Mouse (Mus musculus): Measurements from ENCODE around the gene Olfr1009. TPM values are rescaled to one million over a fixed set of nuclear protein-coding genes. Genes with fewer than 3 reads are reported as not detected.
"Not testable (repeated sequence)": the region's sequence is repeated elsewhere in the genome, so short reads cannot be mapped to it uniquely, and the experiment has no call there.

The Olfr1009 gene
- polyA plus RNA-seq (2014; fragmentation: Nextera tagmentation; extraction: Ambion mirVana) = not detected in 2 replicates

- H3K4me1 ChIP-seq (ENCODE audit: control insufficient read depth in 2 of 2, insufficient read depth in 2 of 2, low read length in 2 of 2) = no peaks in the 10 kb centered on the region
- H3K4me2 ChIP-seq (ENCODE audit: low read length) = no peak within 1 kb of the TSS
- H3K9ac ChIP-seq (ENCODE audit: low read length) = no peak within 1 kb of the TSS
- 67% methylated on average over 1 of the region's 1 CpGs for WGBS
- no peak within 1 kb of the TSS for H3K27ac ChIP-seq (replicated peaks in 1 of 2; ENCODE audit: control insufficient read depth in 1 of 2, insufficient read depth in 1 of 2, low read depth in 2 of 2, low read length in 2 of 2)
- H3K9me3 ChIP-seq (ENCODE audit: control insufficient read depth, low read length) = no peaks in the 10 kb centered on the region; the same call in 1 of the 2 replicates
- no peaks in the 10 kb centered on the region for H3K27me3 ChIP-seq (ENCODE audit: control insufficient read depth, insufficient read depth, low read length)
- H3K36me3 ChIP-seq (ENCODE audit: control insufficient read depth, insufficient read depth, low read length) = no peaks in the 10 kb centered on the region
- ATAC-seq (ENCODE audit: insufficient number of reproducible peaks, insufficient read depth, low FRiP score, low read depth) = no peak
- H3K4me3 ChIP-seq (ENCODE audit: control insufficient read depth in 1 of 2, insufficient read depth in 1 of 2, low read depth in 1 of 2, low read length in 2 of 2) = no peak within 1 kb of the TSS
Measured at GRCm38 (mm10) chr2:85715119-85715518, at the start of gene Olfr1009. Olfr1009 (plus strand) TSS chr2:85715419.

- Histone ChIP-seq H3K27ac (replicated peaks in 1 of 2; ENCODE audit: control insufficient read depth in 1 of 2, insufficient read depth in 1 of 2, low read depth in 2 of 2, low read length in 2 of 2) (no peak within 1 kb of the TSS), H3K4me1 (ENCODE audit: control insufficient read depth in 2 of 2, insufficient read depth in 2 of 2, low read length in 2 of 2) (no peaks in the 10 kb centered on the region), H3K27me3 (ENCODE audit: control insufficient read depth, insufficient read depth, low read length) (no peaks in the 10 kb centered on the region), H3K9ac (ENCODE audit: low read length) (no peak within 1 kb of the TSS), H3K4me2 (ENCODE audit: low read length) (no peak within 1 kb of the TSS), H3K4me3 (ENCODE audit: control insufficient read depth in 1 of 2, insufficient read depth in 1 of 2, low read depth in 1 of 2, low read length in 2 of 2) (no peak within 1 kb of the TSS), H3K9me3 (ENCODE audit: control insufficient read depth, low read length) (no peaks in the 10 kb centered on the region), H3K36me3 (ENCODE audit: control insufficient read depth, insufficient read depth, low read length) (no peaks in the 10 kb centered on the region)
- ATAC-seq (ENCODE audit: insufficient number of reproducible peaks, insufficient read depth, low FRiP score, low read depth) = no peak
Measured at GRCm38 (mm10) chr2:85678667-85679066, 36.6 kb upstream of the Olfr1009 start, which contains the start of gene Olfr1006. Olfr1006 (minus strand) TSS chr2:85678767.

GRCm38 (mm10) chr2:85689131-85689530 is 26.1 kb upstream of the Olfr1009 start, which contains the start of gene Olfr1008:
Olfr1008 (plus strand) TSS chr2:85689431.
- H3K4me1 ChIP-seq (ENCODE audit: control insufficient read depth in 2 of 2, insufficient read depth in 2 of 2, low read length in 2 of 2) = no peaks in the 10 kb centered on the region
- no peak within 1 kb of the TSS for H3K27ac ChIP-seq (replicated peaks in 1 of 2; ENCODE audit: control insufficient read depth in 1 of 2, insufficient read depth in 1 of 2, low read depth in 2 of 2, low read length in 2 of 2)
- no peaks in the 10 kb centered on the region for H3K27me3 ChIP-seq (ENCODE audit: control insufficient read depth, insufficient read depth, low read length)
- H3K9me3 ChIP-seq (ENCODE audit: control insufficient read depth, low read length) = 0 out of 2 replicates have a peak, but pooled peaks cover 2% of the 10 kb centered on the region
- no peak within 1 kb of the TSS for H3K9ac ChIP-seq (ENCODE audit: low read length)
- no peak within 1 kb of the TSS for H3K4me2 ChIP-seq (ENCODE audit: low read length)
- H3K36me3 ChIP-seq (ENCODE audit: control insufficient read depth, insufficient read depth, low read length) = no peaks in the 10 kb centered on the region
- no peak within 1 kb of the TSS for H3K4me3 ChIP-seq (ENCODE audit: control insufficient read depth in 1 of 2, insufficient read depth in 1 of 2, low read depth in 1 of 2, low read length in 2 of 2)
- no peak for ATAC-seq (ENCODE audit: insufficient number of reproducible peaks, insufficient read depth, low FRiP score, low read depth)

- H3K9ac ChIP-seq (ENCODE audit: low read length); H3K4me2 ChIP-seq (ENCODE audit: low read length); H3K4me1 ChIP-seq (ENCODE audit: control insufficient read depth in 2 of 2, insufficient read depth in 2 of 2, low read length in 2 of 2); H3K27ac ChIP-seq (replicated peaks in 1 of 2; ENCODE audit: control insufficient read depth in 1 of 2, insufficient read depth in 1 of 2, low read depth in 2 of 2, low read length in 2 of 2); H3K4me3 ChIP-seq (ENCODE audit: control insufficient read depth in 1 of 2, insufficient read depth in 1 of 2, low read depth in 1 of 2, low read length in 2 of 2); ATAC-seq (ENCODE audit: insufficient number of reproducible peaks, insufficient read depth, low FRiP score, low read depth); H3K27me3 ChIP-seq (ENCODE audit: control insufficient read depth, insufficient read depth, low read length); H3K36me3 ChIP-seq (ENCODE audit: control insufficient read depth, insufficient read depth, low read length); H3K9me3 ChIP-seq (ENCODE audit: control insufficient read depth, low read length): not testable (repeated sequence)
- 58% methylated on average over 2 of the region's 2 CpGs for WGBS
Measured at GRCm38 (mm10) chr2:85710680-85711079, 4.5 kb upstream of the Olfr1009 start.

- no peak for ATAC-seq (ENCODE audit: insufficient number of reproducible peaks, insufficient read depth, low FRiP score, low read depth)
Measured at GRCm38 (mm10) chr2:85711159-85711558, 4.1 kb upstream of the Olfr1009 start.

GRCm38 (mm10) chr2:85725793-85726192 is 10.6 kb downstream of the Olfr1009 start:
- no peak overlapping the region for H3K4me3 ChIP-seq (ENCODE audit: control insufficient read depth in 1 of 2, insufficient read depth in 1 of 2, low read depth in 1 of 2, low read length in 2 of 2)
- H3K9me3 ChIP-seq (ENCODE audit: control insufficient read depth, low read length) = no peaks in the 10 kb centered on the region
- no peak for ATAC-seq (ENCODE audit: insufficient number of reproducible peaks, insufficient read depth, low FRiP score, low read depth)
- no peaks in the 10 kb centered on the region for H3K36me3 ChIP-seq (ENCODE audit: control insufficient read depth, insufficient read depth, low read length)
- H3K4me1 ChIP-seq (ENCODE audit: control insufficient read depth in 2 of 2, insufficient read depth in 2 of 2, low read length in 2 of 2) = no peaks in the 10 kb centered on the region
- H3K27me3 ChIP-seq (ENCODE audit: control insufficient read depth, insufficient read depth, low read length) = no peaks in the 10 kb centered on the region
- no peak overlapping the region for H3K27ac ChIP-seq (replicated peaks in 1 of 2; ENCODE audit: control insufficient read depth in 1 of 2, insufficient read depth in 1 of 2, low read depth in 2 of 2, low read length in 2 of 2)
- 0 out of 2 replicates have a peak overlapping the region, but pooled peaks have one; percentile 16 for H3K4me2 ChIP-seq (ENCODE audit: low read length)
- WGBS = 14% methylated on average over 3 of the region's 3 CpGs
- H3K9ac ChIP-seq (ENCODE audit: low read length) = no peak overlapping the region

More at GRCm38 (mm10) chr2:85711159-85711558, 4.1 kb upstream of the Olfr1009 start:
- Histone ChIP-seq H3K36me3 (ENCODE audit: control insufficient read depth, insufficient read depth, low read length) (no peaks in the 10 kb centered on the region), H3K4me3 (ENCODE audit: control insufficient read depth in 1 of 2, insufficient read depth in 1 of 2, low read depth in 1 of 2, low read length in 2 of 2) (no peak overlapping the region), H3K9me3 (ENCODE audit: control insufficient read depth, low read length) (no peaks in the 10 kb centered on the region), H3K4me1 (ENCODE audit: control insufficient read depth in 2 of 2, insufficient read depth in 2 of 2, low read length in 2 of 2) (no peaks in the 10 kb centered on the region), H3K9ac (ENCODE audit: low read length) (no peak overlapping the region), H3K27me3 (ENCODE audit: control insufficient read depth, insufficient read depth, low read length) (no peaks in the 10 kb centered on the region), H3K27ac (replicated peaks in 1 of 2; ENCODE audit: control insufficient read depth in 1 of 2, insufficient read depth in 1 of 2, low read depth in 2 of 2, low read length in 2 of 2) (no peak overlapping the region), H3K4me2 (ENCODE audit: low read length) (no peak overlapping the region)
- whole genome bisulfite sequencing = 24% methylated on average over 1 of the region's 1 CpGs

GRCm38 (mm10) chr2:85753822-85754221 is 38.6 kb downstream of the Olfr1009 start:
- no peaks in the 10 kb centered on the region for H3K9me3 ChIP-seq (ENCODE audit: control insufficient read depth, low read length)
- no peak overlapping the region for H3K4me3 ChIP-seq (ENCODE audit: control insufficient read depth in 1 of 2, insufficient read depth in 1 of 2, low read depth in 1 of 2, low read length in 2 of 2)
- no peaks in the 10 kb centered on the region for H3K36me3 ChIP-seq (ENCODE audit: control insufficient read depth, insufficient read depth, low read length)
- no peaks in the 10 kb centered on the region for H3K27me3 ChIP-seq (ENCODE audit: control insufficient read depth, insufficient read depth, low read length)
- H3K4me1 ChIP-seq (ENCODE audit: control insufficient read depth in 2 of 2, insufficient read depth in 2 of 2, low read length in 2 of 2) = no peaks in the 10 kb centered on the region
- ATAC-seq (ENCODE audit: insufficient number of reproducible peaks, insufficient read depth, low FRiP score, low read depth) = no peak
- no peak overlapping the region for H3K9ac ChIP-seq (ENCODE audit: low read length)
- 76% methylated on average over 4 of the region's 4 CpGs for WGBS
- no peak overlapping the region for H3K27ac ChIP-seq (replicated peaks in 1 of 2; ENCODE audit: control insufficient read depth in 1 of 2, insufficient read depth in 1 of 2, low read depth in 2 of 2, low read length in 2 of 2)
- no peak overlapping the region for H3K4me2 ChIP-seq (ENCODE audit: low read length)

- no peak for ATAC-seq (ENCODE audit: insufficient number of reproducible peaks, insufficient read depth, low FRiP score, low read depth)
- H3K4me1 ChIP-seq (ENCODE audit: control insufficient read depth in 2 of 2, insufficient read depth in 2 of 2, low read length in 2 of 2) = no peaks in the 10 kb centered on the region
- no peak within 1 kb of the TSS for H3K9ac ChIP-seq (ENCODE audit: low read length)
- no peaks in the 10 kb centered on the region for H3K27me3 ChIP-seq (ENCODE audit: control insufficient read depth, insufficient read depth, low read length)
- H3K27ac ChIP-seq (replicated peaks in 1 of 2; ENCODE audit: control insufficient read depth in 1 of 2, insufficient read depth in 1 of 2, low read depth in 2 of 2, low read length in 2 of 2) = no peak within 1 kb of the TSS
- H3K4me3 ChIP-seq (ENCODE audit: control insufficient read depth in 1 of 2, insufficient read depth in 1 of 2, low read depth in 1 of 2, low read length in 2 of 2) = no peak within 1 kb of the TSS
- H3K36me3 ChIP-seq (ENCODE audit: control insufficient read depth, insufficient read depth, low read length) = no peaks in the 10 kb centered on the region
- H3K4me2 ChIP-seq (ENCODE audit: low read length) = no peak within 1 kb of the TSS
- WGBS = 54% methylated on average over 1 of the region's 1 CpGs
- no peaks in the 10 kb centered on the region for H3K9me3 ChIP-seq (ENCODE audit: control insufficient read depth, low read length)
Measured at GRCm38 (mm10) chr2:85762666-85763065, 47.4 kb downstream of the Olfr1009 start, which contains the start of gene Olfr1012. Olfr1012 (minus strand) TSS chr2:85762766.
